Mouse (Mus musculus) cortical plate, adult 2 months (tissue): ENCODE results near the gene Prkar2b. TPM values are rescaled to one million over a fixed set of nuclear protein-coding genes. Genes with fewer than 3 reads are reported as not detected.

Experiments used
- H3K27ac ChIP-seq: fragments of 200-500 bp; 2 replicates; pipeline ENCODE4 v1.5.1; 2012; ENCODE audit warnings: low read length, control low read depth, inconsistent platforms; ENCODE audit not compliant: insufficient read depth
- H3K4me1 ChIP-seq: fragments of 200-500 bp; 2 replicates; pipeline ENCODE4 v1.6.1; 2011; ENCODE audit warnings: low read length; ENCODE audit not compliant: control insufficient read depth, insufficient read depth
- H3K4me3 ChIP-seq: fragments of 200-500 bp; 2 replicates; pipeline ENCODE4 v1.5.1; 2011; ENCODE audit warnings: mild to moderate bottlenecking, low read length, control low read depth; ENCODE audit not compliant: insufficient read depth
- CTCF ChIP-seq: fragments of 200-500 bp; IDR thresholded peaks from 2 replicates; pipeline ENCODE4 v1.5.1; 2011; ENCODE audit warnings: mild to moderate bottlenecking, control low read depth, low read length; ENCODE audit not compliant: insufficient read depth; ENCODE audit errors: extremely low read depth
- POLR2A ChIP-seq: fragments of 200-500 bp; IDR thresholded peaks from 2 replicates; pipeline ENCODE4 v1.6.1; 2011; ENCODE audit warnings: mild to moderate bottlenecking, low read length, control low read depth; ENCODE audit not compliant: insufficient read depth; ENCODE audit errors: extremely low read depth
- polyA plus RNA-seq: library from polyadenylated mRNA; depleted of rRNA; stranded (reverse); fragments of >200 nt; gene quantifications from 2 replicates; pipeline ENCODE4 v1.2.3, GENCODE M21; 2012

The Prkar2b gene
- polyA plus RNA-seq, 1 experiment, result 35.1 TPM

DNA sequence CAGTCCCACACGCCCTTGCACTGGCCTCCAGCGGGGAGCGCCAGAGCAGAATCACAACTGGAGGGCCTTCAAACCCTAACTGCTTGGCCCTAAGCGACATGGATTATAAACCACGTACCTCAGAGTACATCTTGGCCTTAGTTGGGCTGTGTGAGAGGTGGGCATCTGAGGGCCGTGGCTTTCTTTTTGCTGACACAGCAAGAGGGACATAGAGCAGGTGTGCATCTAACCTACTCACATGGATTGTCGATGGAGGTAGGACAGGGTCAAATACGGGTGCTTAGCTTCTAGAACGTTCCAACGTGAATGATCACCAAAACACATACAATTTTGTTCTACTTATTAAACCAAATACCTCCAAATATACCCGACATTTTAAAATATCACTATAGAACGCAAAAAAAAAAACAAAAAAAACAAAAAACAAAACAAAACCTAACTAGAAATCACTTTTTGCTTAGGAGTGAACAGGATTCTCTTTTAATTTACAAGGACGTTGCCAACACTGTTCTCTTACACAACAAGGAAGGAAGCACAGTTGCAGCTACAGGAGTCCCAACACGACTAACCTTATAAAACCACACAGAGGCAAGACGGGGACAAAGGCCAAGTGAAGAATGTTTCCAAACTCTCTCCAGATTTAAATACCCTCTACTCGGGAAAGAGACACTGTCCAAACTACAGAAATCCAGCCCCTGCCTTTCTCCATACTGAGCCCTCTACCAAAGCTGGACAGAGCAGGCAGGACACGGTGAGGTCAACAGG, 15.3 kb downstream of the Prkar2b start:
- H3K4me3 ChIP-seq, result no peak overlapping the region
- TF ChIP-seq CTCF (no peak), POLR2A (no peak)
- H3K27ac ChIP-seq, result no peak overlapping the region
- H3K4me1 ChIP-seq, result no peaks in the 10 kb centered on the region; the same call in 1 of the 2 replicates

- TF ChIP-seq CTCF, result no peak
- no peak for TF ChIP-seq POLR2A
- Histone ChIP-seq H3K4me1 (no peaks in the 10 kb centered on the region; the same call in 1 of the 2 replicates), H3K4me3 (no peak overlapping the region), H3K27ac (no peak overlapping the region)
Measured at GRCm38 (mm10) chr12:32044487-32045134, 16.5 kb downstream of the Prkar2b start.

- TF ChIP-seq CTCF, result no peak
- no peak for TF ChIP-seq POLR2A
- no peak overlapping the region for H3K27ac ChIP-seq
- no peaks in the 10 kb centered on the region for H3K4me1 ChIP-seq
- no peak overlapping the region for H3K4me3 ChIP-seq
Measured at GRCm38 (mm10) chr12:32033536-32033935, 27.6 kb downstream of the Prkar2b start.

DNA sequence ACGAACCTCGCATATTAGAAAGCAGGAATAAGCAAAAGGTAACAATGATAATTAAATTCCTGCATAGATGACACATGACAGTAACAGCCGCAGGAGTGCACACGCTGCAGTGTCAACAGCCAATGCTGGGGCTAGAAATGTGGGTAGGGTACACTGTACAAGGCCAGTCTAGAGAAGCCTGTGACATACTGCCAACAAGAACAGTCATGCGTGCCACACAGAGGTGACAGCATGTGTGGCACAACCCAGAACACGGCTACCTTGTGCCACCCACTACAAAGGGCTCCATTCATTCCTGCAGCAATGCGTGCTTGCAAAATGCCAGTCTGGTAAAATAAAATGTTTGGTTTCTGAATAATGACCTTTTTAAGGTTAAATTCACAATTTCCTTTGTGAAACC, 28.2 kb downstream of the Prkar2b start:
- TF ChIP-seq POLR2A (no peak), CTCF (no peak)
- no peaks in the 10 kb centered on the region for H3K4me1 ChIP-seq
- no peak overlapping the region for H3K4me3 ChIP-seq
- H3K27ac ChIP-seq, result no peak overlapping the region

DNA sequence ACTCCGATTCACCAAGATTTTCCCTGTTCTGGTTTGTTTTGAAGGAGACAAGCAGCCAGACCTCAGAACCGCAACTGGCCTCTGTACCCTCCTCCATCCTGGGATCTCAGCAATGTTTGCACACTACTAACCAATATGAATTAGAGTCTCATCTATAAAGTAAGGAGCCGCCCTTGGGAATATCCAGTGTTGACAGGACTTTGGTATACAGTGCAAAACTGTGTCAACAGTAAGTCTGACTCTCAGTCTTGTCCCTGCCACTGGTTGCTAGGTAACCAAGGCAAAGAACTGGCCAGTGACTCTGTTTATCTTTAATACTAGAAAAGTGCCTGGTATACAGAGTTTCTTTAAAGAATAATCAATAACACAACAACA, 42.7 kb downstream of the Prkar2b start:
- Histone ChIP-seq H3K27ac (no peak overlapping the region), H3K4me1 (peaks cover 8% of the 10 kb centered on the region), H3K4me3 (no peak overlapping the region)
- TF ChIP-seq POLR2A, result no peak
- TF ChIP-seq CTCF, result no peak

DNA sequence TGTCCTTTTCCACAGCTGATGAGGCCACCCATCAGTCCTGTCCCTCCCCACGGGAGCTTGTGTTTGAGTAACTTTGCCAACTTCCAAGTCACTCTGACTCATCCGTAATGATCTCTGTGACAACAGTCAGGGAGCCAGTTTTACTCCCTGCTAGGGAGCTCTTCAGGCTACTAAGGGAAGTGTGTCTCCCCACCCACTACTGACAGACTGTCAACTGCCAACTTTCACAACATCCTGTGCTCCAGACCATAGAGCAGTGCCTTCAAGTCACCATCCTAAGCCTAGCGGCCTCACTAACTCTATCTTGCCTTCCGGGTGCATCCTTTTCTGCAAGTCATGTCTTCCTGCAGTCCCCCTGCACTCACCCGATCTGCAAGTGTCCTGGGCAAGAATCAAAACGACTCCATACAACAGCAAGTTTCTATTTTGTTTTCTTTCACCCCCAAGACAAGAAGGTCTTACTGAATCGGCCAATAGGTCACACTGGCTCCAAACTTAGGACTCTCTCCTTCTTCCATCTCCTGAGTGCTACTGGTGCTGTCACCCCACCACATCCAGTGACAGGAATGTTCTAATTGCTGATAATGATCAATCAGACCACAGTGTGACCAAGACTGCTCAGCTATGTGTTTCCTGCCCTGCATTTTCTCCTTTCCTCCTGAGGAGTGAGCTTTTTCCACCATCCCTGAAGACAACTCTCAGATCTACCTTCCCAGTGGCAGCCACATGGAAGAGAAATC, 43.3 kb downstream of the Prkar2b start:
- H3K4me1 ChIP-seq, result peaks cover 8% of the 10 kb centered on the region
- TF ChIP-seq POLR2A, result no peak
- no peak for TF ChIP-seq CTCF
- no peak overlapping the region for H3K27ac ChIP-seq
- H3K4me3 ChIP-seq, result no peak overlapping the region

GRCm38 (mm10) chr12:32016472-32016871, 44.6 kb downstream of the Prkar2b start:
- Histone ChIP-seq H3K4me3 (no peak overlapping the region), H3K4me1 (peaks cover 7% of the 10 kb centered on the region), H3K27ac (no peak overlapping the region)
- no peak for TF ChIP-seq CTCF
- TF ChIP-seq POLR2A, result no peak

DNA sequence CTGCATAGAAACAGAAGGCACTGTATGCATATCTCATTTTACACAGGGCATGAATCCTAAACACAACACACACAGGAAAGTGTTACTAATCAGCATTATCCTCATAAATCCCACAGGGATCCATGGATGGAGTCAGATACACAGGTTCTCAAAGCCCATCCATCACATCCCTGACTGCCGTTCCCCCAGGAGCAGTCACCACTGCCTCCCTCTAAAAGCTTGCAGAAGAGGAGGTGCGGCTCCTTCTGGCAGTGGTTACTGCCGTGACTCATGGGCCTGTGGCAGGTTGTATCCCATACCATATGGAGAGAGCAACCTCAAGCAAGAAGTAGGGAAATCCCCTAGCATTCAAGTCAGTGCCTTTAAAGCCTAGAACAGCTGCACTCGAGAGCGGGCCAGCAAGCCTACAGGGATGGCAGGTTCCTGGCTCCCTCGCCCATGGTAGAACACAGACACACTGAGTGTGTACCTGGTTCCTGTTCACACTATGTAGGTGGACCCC, 45.8 kb downstream of the Prkar2b start:
- Histone ChIP-seq H3K4me1 (peaks cover 6% of the 10 kb centered on the region), H3K27ac (no peak overlapping the region), H3K4me3 (no peak overlapping the region)
- TF ChIP-seq POLR2A (no peak), CTCF (no peak)

DNA sequence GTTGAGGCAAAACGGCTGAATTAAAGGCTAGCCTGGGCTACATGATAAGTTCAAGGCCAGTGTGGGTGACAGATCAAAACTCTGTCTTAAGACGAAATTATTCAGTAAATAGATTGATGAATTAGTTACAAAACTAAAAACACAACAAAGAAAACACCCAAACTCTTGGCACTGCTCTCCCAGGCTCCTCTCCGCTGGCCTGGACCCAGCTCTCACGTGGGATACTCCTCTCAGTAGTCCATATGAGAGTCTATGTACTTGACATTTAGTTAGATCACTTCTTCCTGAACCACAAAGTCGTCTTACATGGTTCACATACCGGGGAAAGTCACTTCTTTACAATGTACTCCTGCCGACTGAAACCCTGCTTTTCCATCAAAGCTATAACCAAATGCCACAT, 46.3 kb downstream of the Prkar2b start:
- TF ChIP-seq POLR2A (no peak), CTCF (no peak)
- no peak overlapping the region for H3K4me3 ChIP-seq
- peaks cover 6% of the 10 kb centered on the region for H3K4me1 ChIP-seq
- no peak overlapping the region for H3K27ac ChIP-seq
